Mouse (Mus musculus) neural tube, embryonic 14.5 days (tissue): ENCODE measurements around the gene Gm49322. TPM values are rescaled to one million over a fixed set of nuclear protein-coding genes. Genes with fewer than 3 reads are reported as not detected.

Experiments used
- ATAC-seq: fragments of 200-750 bp; cut with Nextera tagmentation; 2 replicates; pipeline ENCODE4 v1.8.0; 2017; ENCODE audit warnings: low read depth, mild to moderate bottlenecking, moderate TSS enrichment, moderate library complexity
- H3K27ac ChIP-seq: fragments of 300-500 bp; sonication (generic); 2 replicates; pipeline ENCODE4 v1.5.1; 2014; ENCODE audit warnings: low read depth, mild to moderate bottlenecking, control low read depth, low read length, moderate library complexity, mixed read lengths
- H3K27me3 ChIP-seq: fragments of 300-500 bp; sonication (generic); 2 replicates; pipeline ENCODE4 v1.6.1; 2014; ENCODE audit warnings: low read length; ENCODE audit not compliant: control insufficient read depth, insufficient read depth
- H3K36me3 ChIP-seq: fragments of 300-500 bp; sonication (generic); 2 replicates; pipeline ENCODE4 v1.6.1; 2014; ENCODE audit warnings: low read length, mixed read lengths; ENCODE audit not compliant: control insufficient read depth, insufficient read depth
- H3K4me1 ChIP-seq: fragments of 300-500 bp; sonication (generic); 2 replicates; pipeline ENCODE4 v1.6.1; 2014; ENCODE audit warnings: low read length; ENCODE audit not compliant: control insufficient read depth, insufficient read depth
- H3K4me2 ChIP-seq: fragments of 300-500 bp; sonication (generic); 2 replicates; pipeline ENCODE4 v1.6.1; 2014; ENCODE audit warnings: mild to moderate bottlenecking, low read depth, low read length, control low read depth
- H3K4me3 ChIP-seq: fragments of 300-500 bp; sonication (generic); 2 replicates; pipeline ENCODE4 v1.5.1; 2014; ENCODE audit warnings: low read depth, low read length, control low read depth, mixed read lengths
- H3K9ac ChIP-seq: fragments of 300-500 bp; sonication (generic); replicated peaks from 2 replicates; pipeline ENCODE4 v1.6.1; 2014; ENCODE audit warnings: low read depth, mild to moderate bottlenecking, control low read depth, low read length, mixed read lengths
- H3K9me3 ChIP-seq: fragments of 300-500 bp; sonication (generic); 2 replicates; pipeline ENCODE4 v1.6.1; 2016; ENCODE audit warnings: low read length; ENCODE audit not compliant: control insufficient read depth
- WGBS: fragments of 180-500 bp; shearing (Covaris S2); extraction: QIAGEN DNeasy Blood & Tissue Kit; methylation state at CpG from one replicate; pipeline ENCODE4 v1.1.7; 2014; 5-methylcytosine and 5-hydroxymethylcytosine counted together
- microRNA-seq: library from miRNA; unstranded; fragments of <30 nt; microRNA quantifications from one replicate; pipeline ENCODE4, GENCODE M21; 2016
- polyA plus RNA-seq: library from polyadenylated mRNA; unstranded; fragments of >200 nt; fragmentation: Nextera tagmentation; extraction: Ambion mirVana; gene quantifications from 2 replicates; pipeline ENCODE4 v1.2.1, GENCODE M21; 2014

The Gm49322 gene
- polyA plus RNA-seq, 1 experiment from 2014 or later, result 0.96 TPM

DNA sequence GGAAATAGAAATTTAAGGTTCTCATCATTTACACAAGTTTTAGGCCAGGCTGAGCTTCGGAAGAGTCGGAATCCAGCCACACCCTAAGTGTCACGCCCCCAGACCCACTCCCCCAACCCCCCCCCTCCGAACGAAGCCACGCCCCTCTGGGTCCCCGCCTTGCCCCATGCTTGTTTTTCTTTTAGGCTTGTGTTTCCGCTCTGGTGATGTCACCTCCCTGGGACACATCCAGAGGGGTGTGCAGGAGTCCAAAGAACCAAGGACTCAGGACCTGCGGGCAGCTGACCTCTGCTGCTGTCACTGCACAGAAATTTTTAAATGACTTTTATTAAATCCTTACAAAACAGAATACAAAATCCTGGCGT, 59.2 kb downstream of the Gm49322 start:
- Histone ChIP-seq H3K36me3 (peaks cover 42% of the 10 kb centered on the region), H3K9me3 (no peaks in the 10 kb centered on the region), H3K4me3 (no peak overlapping the region), H3K27ac (no peak overlapping the region), H3K4me2 (no peak overlapping the region), H3K4me1 (no peaks in the 10 kb centered on the region), H3K9ac (no peak overlapping the region), H3K27me3 (no peaks in the 10 kb centered on the region)
- 22% methylated on average over 10 of the region's 10 CpGs for WGBS
- no peak for ATAC-seq

Small RNAs within 50 kb of the gene (microRNA-seq; reads per million reads assigned to microRNA genes)
- gene Mir6912, result not detected

Other genes with a start within 250 kb of the Gm49322 start
- 2.4 and 3.4 TPM in 2 replicates for gene Plk5, start 249.6 kb upstream of the Gm49322 start, polyA plus RNA-seq
- gene Mex3d, start 218.4 kb upstream of the Gm49322 start, polyA plus RNA-seq, result 11.5 and 12.2 TPM in 2 replicates
- gene Mbd3, start 206.5 kb upstream of the Gm49322 start, polyA plus RNA-seq, result 162 and 166 TPM in 2 replicates
- 674 and 791 TPM in 2 replicates for gene Uqcr11, start 199.2 kb upstream of the Gm49322 start, polyA plus RNA-seq
- gene Tcf3, start 172.4 kb upstream of the Gm49322 start, polyA plus RNA-seq, result 30.4 and 42.1 TPM in 2 replicates
- gene Onecut3, start 111.2 kb upstream of the Gm49322 start, polyA plus RNA-seq, result 1.4 and 1.5 TPM in 2 replicates
- gene Atp8b3, start 66.9 kb upstream of the Gm49322 start, polyA plus RNA-seq, result 0.79 and 1.5 TPM in 2 replicates
- gene Rexo1, start 44.5 kb upstream of the Gm49322 start, polyA plus RNA-seq, result 30.6 and 30.7 TPM in 2 replicates
- gene Klf16, start 28.7 kb upstream of the Gm49322 start, polyA plus RNA-seq, result 3.5 and 4.8 TPM in 2 replicates
- gene Abhd17a, start 15.7 kb upstream of the Gm49322 start, polyA plus RNA-seq, result 144 and 155 TPM in 2 replicates
- gene Scamp4, start 3.1 kb upstream of the Gm49322 start, polyA plus RNA-seq, result 71.6 and 72.4 TPM in 2 replicates
- gene Adat3, start 3.1 kb upstream of the Gm49322 start, polyA plus RNA-seq, result 5.5 and 6.7 TPM in 2 replicates
- gene Csnk1g2, start 16.8 kb downstream of the Gm49322 start, polyA plus RNA-seq, result 50.3 and 76.8 TPM in 2 replicates
- 75.0 and 79.7 TPM in 2 replicates for gene Btbd2, start 51.0 kb downstream of the Gm49322 start, polyA plus RNA-seq
- gene Mknk2, start 72.1 kb downstream of the Gm49322 start, polyA plus RNA-seq, result 43.1 and 57.3 TPM in 2 replicates
- 42.0 and 48.6 TPM in 2 replicates for gene Mob3a, start 96.0 kb downstream of the Gm49322 start, polyA plus RNA-seq
- 24.9 and 29.5 TPM in 2 replicates for gene Izumo4, start 96.2 kb downstream of the Gm49322 start, polyA plus RNA-seq
- 109 and 125 TPM in 2 replicates for gene Ap3d1, start 136.2 kb downstream of the Gm49322 start, polyA plus RNA-seq
- 23.6 and 27.3 TPM in 2 replicates for gene Dot1l, start 149.2 kb downstream of the Gm49322 start, polyA plus RNA-seq
- gene Sf3a2, start 192.2 kb downstream of the Gm49322 start, polyA plus RNA-seq, result 63.3 and 66.8 TPM in 2 replicates
- 126 and 127 TPM in 2 replicates for gene Plekhj1, start 192.6 kb downstream of the Gm49322 start, polyA plus RNA-seq
- 0.15 and 0.16 TPM in 2 replicates for gene Amh, start 199.2 kb downstream of the Gm49322 start, polyA plus RNA-seq
- 0.74 and 0.86 TPM in 2 replicates for gene Jsrp1, start 207.5 kb downstream of the Gm49322 start, polyA plus RNA-seq
- gene Oaz1, start 220.6 kb downstream of the Gm49322 start, polyA plus RNA-seq, result 1,177 and 1,236 TPM in 2 replicates
- 8.1 and 12.0 TPM in 2 replicates for gene Lingo3, start 238.0 kb downstream of the Gm49322 start, polyA plus RNA-seq
- gene Lsm7, start 249.2 kb downstream of the Gm49322 start, polyA plus RNA-seq, result 220 and 260 TPM in 2 replicates
- gene Sppl2b, start 249.3 kb downstream of the Gm49322 start, polyA plus RNA-seq, result 60.3 and 61.5 TPM in 2 replicates